Comparison of ENCODE assay signal across 8 mouse cellular contexts in genomic region chr12:113102461-113102860, GRCm38 (mm10). TPM values are rescaled to one million over a fixed set of nuclear protein-coding genes. Genes with fewer than 3 reads are reported as not detected.
DNase-seq lines count a peak whose midpoint lies in the region; ATAC-seq and TF ChIP-seq lines count a peak whose summit lies in the region.

No protein-coding gene starts in this region.

- intact Hi-C loops in heart, postnatal 14 days (cut with DNase I), result no loop called here

- peaks cover 10% of the 10 kb centered on the region; the same call in 1 of the 2 replicates for H3K36me3 ChIP-seq in kidney, embryonic 16.5 days (ENCODE audit: insufficient read depth, low read length)
- no peaks in the 10 kb centered on the region for H3K36me3 ChIP-seq in liver, adult 2 months (ENCODE audit: control insufficient read depth, insufficient read depth, low read length)
- H3K36me3 ChIP-seq in midbrain, embryonic 16.5 days (ENCODE audit: control insufficient read depth, insufficient read depth, low read length), result no peaks in the 10 kb centered on the region
- no peaks in the 10 kb centered on the region for H3K36me3 ChIP-seq in thymus, adult 2 months (ENCODE audit: control insufficient read depth, insufficient read depth, low read length)

- 53% methylated on average over 6 of the region's 6 CpGs for WGBS in kidney, embryonic 16.5 days
- 64% methylated on average over 6 of the region's 6 CpGs for WGBS in liver, adult 2 months
- WGBS in midbrain, embryonic 16.5 days, result 53% methylated on average over 6 of the region's 6 CpGs
- 50% methylated on average over 6 of the region's 6 CpGs for WGBS in thymus, adult 2 months

- H3K9me3 ChIP-seq in kidney, embryonic 16.5 days (ENCODE audit: low read length), result 0 out of 2 replicates have a peak, but pooled peaks cover 6% of the 10 kb centered on the region
- no peaks in the 10 kb centered on the region; the same call in 1 of the 2 replicates for H3K9me3 ChIP-seq in midbrain, embryonic 16.5 days (replicated peaks; ENCODE audit: control insufficient read depth, low read length, poor library complexity, severe bottlenecking)

- no peaks in the 10 kb centered on the region for H3K27me3 ChIP-seq in kidney, embryonic 16.5 days (ENCODE audit: insufficient read depth, low read length)
- no peaks in the 10 kb centered on the region for H3K27me3 ChIP-seq in liver, adult 2 months (ENCODE audit: control insufficient read depth, insufficient read depth, low read length)
- no peaks in the 10 kb centered on the region for H3K27me3 ChIP-seq in midbrain, embryonic 16.5 days (ENCODE audit: control insufficient read depth, insufficient read depth, low read depth, low read length)
- H3K27me3 ChIP-seq in thymus, adult 2 months (ENCODE audit: control insufficient read depth, insufficient read depth, low read length), result no peaks in the 10 kb centered on the region

- ATAC-seq in kidney, embryonic 16.5 days (ENCODE audit: low FRiP score, low TSS enrichment), result no peak
- peak; percentile 29; the same call in 1 of the 2 replicates for ATAC-seq in midbrain, embryonic 16.5 days

- TF ChIP-seq POLR2A in liver, adult 2 months (IDR thresholded peaks at IDR 0.05; ENCODE audit: extremely low read depth, insufficient read depth, low read length), result no peak
- TF ChIP-seq POLR2A in thymus, adult 2 months (IDR thresholded peaks at IDR 0.05; ENCODE audit: control insufficient read depth, extremely low read depth, insufficient read depth, low read length, poor library complexity), result no peak

- H3K4me3 ChIP-seq in kidney, embryonic 16.5 days (ENCODE audit: low read length), result no peak overlapping the region
- no peak overlapping the region for H3K4me3 ChIP-seq in liver, adult 2 months (ENCODE audit: insufficient read depth, low read depth, low read length)
- no peak overlapping the region for H3K4me3 ChIP-seq in midbrain, embryonic 16.5 days (ENCODE audit: low read depth, low read length)
- no peak overlapping the region for H3K4me3 ChIP-seq in thymus, adult 2 months (ENCODE audit: control insufficient read depth, insufficient read depth, low read length)

- peak; percentile 37 for DNase-seq in kidney, adult 11 months
- peak; percentile 76 for DNase-seq in T-cell, adult 2 months (ENCODE audit: low spot score)
- peak; percentile 71 to 83 for DNase-seq in cerebellum, postnatal 25 days
- DNase-seq in heart, postnatal 14 days, result peak; percentile 70 to 74
- peak; percentile 21 for DNase-seq in liver, adult 2 months (ENCODE audit: extremely low read depth, low read depth, low spot score)
- DNase-seq in thymus, adult 2 months, result peak; percentile 73

- H3K9ac ChIP-seq in kidney, embryonic 16.5 days (replicated peaks; ENCODE audit: low read length), result no peak overlapping the region
- H3K9ac ChIP-seq in liver, adult 2 months (ENCODE audit: low read depth, low read length), result no peak overlapping the region
- peak overlapping the region; percentile 16; the same call in 1 of the 2 replicates for H3K9ac ChIP-seq in midbrain, embryonic 16.5 days (ENCODE audit: low read depth, low read length)

- no peak overlapping the region for H3K4me2 ChIP-seq in kidney, embryonic 16.5 days (replicated peaks; ENCODE audit: low read depth, low read length)
- H3K4me2 ChIP-seq in midbrain, embryonic 16.5 days (ENCODE audit: low read length), result no peak overlapping the region

- no peak overlapping the region for H3K27ac ChIP-seq in kidney, embryonic 16.5 days (ENCODE audit: low read length)
- H3K27ac ChIP-seq in liver, adult 2 months (replicated peaks; ENCODE audit: insufficient read depth, low read depth, low read length), result no peak overlapping the region
- no peak overlapping the region for H3K27ac ChIP-seq in midbrain, embryonic 16.5 days (ENCODE audit: low read length)
- H3K27ac ChIP-seq in thymus, adult 2 months (ENCODE audit: control insufficient read depth, insufficient read depth, low read length), result peak overlapping the region; percentile 78; the same call in 1 of the 2 replicates

- peaks cover 35% of the 10 kb centered on the region for H3K4me1 ChIP-seq in kidney, embryonic 16.5 days (ENCODE audit: insufficient read depth, low read length)
- peaks cover 27% of the 10 kb centered on the region for H3K4me1 ChIP-seq in liver, adult 2 months (ENCODE audit: control insufficient read depth, insufficient read depth, low read length)
- peaks cover 25% of the 10 kb centered on the region for H3K4me1 ChIP-seq in midbrain, embryonic 16.5 days (ENCODE audit: control insufficient read depth, insufficient read depth, low read length)
- H3K4me1 ChIP-seq in thymus, adult 2 months (replicated peaks; ENCODE audit: control insufficient read depth, insufficient read depth, low read length), result peaks cover 58% of the 10 kb centered on the region

- peak; percentile 77 for TF ChIP-seq CTCF in liver, adult 2 months (IDR thresholded peaks at IDR 0.05; ENCODE audit: low read depth, low read length)
- TF ChIP-seq CTCF in thymus, adult 2 months (IDR thresholded peaks at IDR 0.05; ENCODE audit: borderline replicate concordance, control insufficient read depth, extremely low read depth, insufficient read depth, low read length, poor library complexity), result 0 out of 2 replicates have a peak, but pooled peaks have one; percentile 48

- H3K79me2 ChIP-seq in liver, adult 2 months (ENCODE audit: control insufficient read depth, insufficient read depth, low read length), result peaks cover 37% of the 10 kb centered on the region; the same call in 1 of the 2 replicates

RNA-seq across cellular contexts. Expression of gene Mta1, which starts 4.4 kb away (rescaled TPM):
- 15.4 and 15.9 TPM in 2 replicates for polyA plus RNA-seq in kidney, embryonic 16.5 days (2015; fragmentation: Nextera tagmentation; extraction: Ambion mirVana)
- 10 to 100 TPM; 45.1 to 46.8 TPM for total RNA-seq in heart, postnatal 14 days (2021)
- 6.0 and 8.9 TPM in 2 replicates for total RNA-seq in liver, adult 2 months (2014; rRNA removed)
- 24.3 and 31.7 TPM in 2 replicates for polyA plus RNA-seq in liver, adult 2 months (2012; rRNA removed)
- 14.4 and 15.9 TPM in 2 replicates for polyA plus RNA-seq in midbrain, embryonic 16.5 days (2015; fragmentation: Nextera tagmentation; extraction: Ambion mirVana)
- polyA plus RNA-seq in thymus, adult 2 months (2012; rRNA removed), result 163 and 208 TPM in 2 replicates

RNA-seq across cellular contexts. Expression of gene Tex22, which starts 28.2 kb away (rescaled TPM):
- polyA plus RNA-seq in kidney, embryonic 16.5 days (2015; fragmentation: Nextera tagmentation; extraction: Ambion mirVana), result not detected in 2 replicates
- total RNA-seq in heart, postnatal 14 days (2021), result under 1 TPM in 1 of 2 experiments, not detected in 1; 0.27 TPM
- 0.20 TPM in 1 of 2 replicates, not detected in the other for total RNA-seq in liver, adult 2 months (2014; rRNA removed)
- 0.10 and 0.12 TPM in 2 replicates for polyA plus RNA-seq in liver, adult 2 months (2012; rRNA removed)
- polyA plus RNA-seq in midbrain, embryonic 16.5 days (2015; fragmentation: Nextera tagmentation; extraction: Ambion mirVana), result not detected in 2 replicates
- polyA plus RNA-seq in thymus, adult 2 months (2012; rRNA removed), result 0.31 and 0.66 TPM in 2 replicates

RNA-seq across cellular contexts. Expression of gene Crip2, which starts 37.6 kb away (rescaled TPM):
- polyA plus RNA-seq in kidney, embryonic 16.5 days (2015; fragmentation: Nextera tagmentation; extraction: Ambion mirVana), result 244 and 263 TPM in 2 replicates
- total RNA-seq in heart, postnatal 14 days (2021), result 1,000 to 10,000 TPM; 1,350 to 1,351 TPM
- total RNA-seq in liver, adult 2 months (2014; rRNA removed), result 24.3 and 37.3 TPM in 2 replicates
- 217 and 245 TPM in 2 replicates for polyA plus RNA-seq in liver, adult 2 months (2012; rRNA removed)
- polyA plus RNA-seq in midbrain, embryonic 16.5 days (2015; fragmentation: Nextera tagmentation; extraction: Ambion mirVana), result 369 and 395 TPM in 2 replicates
- polyA plus RNA-seq in thymus, adult 2 months (2012; rRNA removed), result 95.9 and 282 TPM in 2 replicates

RNA-seq across cellular contexts. Expression of gene Crip1, which starts 43.7 kb away (rescaled TPM):
- 270 and 293 TPM in 2 replicates for polyA plus RNA-seq in kidney, embryonic 16.5 days (2015; fragmentation: Nextera tagmentation; extraction: Ambion mirVana)
- total RNA-seq in heart, postnatal 14 days (2021), result 100 to 1,000 TPM; 198 to 224 TPM
- 18.3 and 22.2 TPM in 2 replicates for total RNA-seq in liver, adult 2 months (2014; rRNA removed)
- polyA plus RNA-seq in liver, adult 2 months (2012; rRNA removed), result 17.5 and 25.0 TPM in 2 replicates
- 16.8 and 23.3 TPM in 2 replicates for polyA plus RNA-seq in midbrain, embryonic 16.5 days (2015; fragmentation: Nextera tagmentation; extraction: Ambion mirVana)
- 904 and 1,218 TPM in 2 replicates for polyA plus RNA-seq in thymus, adult 2 months (2012; rRNA removed)

RNA-seq across cellular contexts. Expression of gene Tedc1, which starts 53.8 kb away (rescaled TPM):
- polyA plus RNA-seq in kidney, embryonic 16.5 days (2015; fragmentation: Nextera tagmentation; extraction: Ambion mirVana), result 38.2 and 45.5 TPM in 2 replicates
- total RNA-seq in heart, postnatal 14 days (2021), result 1 to 10 TPM; 1.1 to 2.1 TPM
- total RNA-seq in liver, adult 2 months (2014; rRNA removed), result 0.09 and 0.34 TPM in 2 replicates
- polyA plus RNA-seq in liver, adult 2 months (2012; rRNA removed), result 0.15 and 0.45 TPM in 2 replicates
- 11.0 and 11.4 TPM in 2 replicates for polyA plus RNA-seq in midbrain, embryonic 16.5 days (2015; fragmentation: Nextera tagmentation; extraction: Ambion mirVana)
- polyA plus RNA-seq in thymus, adult 2 months (2012; rRNA removed), result 96.2 and 125 TPM in 2 replicates

Comparison
In these comparisons a context has a peak if more than half of its experiments do, and no peak if none do; other contexts are left out.
1. DNase-seq: peak in every context shown above with its lines; median percentile 77 in cerebellum, postnatal 25 days; 76 in T-cell, adult 2 months; 73 in thymus, adult 2 months; 72 in heart, postnatal 14 days; 37 in kidney, adult 11 months; 21 in liver, adult 2 months.